Mouse (Mus musculus): ENCODE data around the gene Wfdc2.

GRCm38 (mm10) chr2:164542132-164542531 lies 20.1 kb upstream of the Wfdc2 start:
- TF ChIP-seq POLR2A (IDR thresholded peaks at IDR 0.05; ENCODE audit: borderline replicate concordance, extremely low read depth, low read depth, low read length): no peak
- TF ChIP-seq CTCF (IDR thresholded peaks at IDR 0.05; ENCODE audit: insufficient read depth, low read length): no peak

All from lung, adult 2 months (tissue).